Mouse (Mus musculus): ENCODE measurements around the gene Sipa1l1. TPM values are rescaled to one million over a fixed set of nuclear protein-coding genes. Genes with fewer than 3 reads are reported as not detected.

Gene Sipa1l1
- total RNA-seq, 2 experiments from 2014 or later = 26.6 to 43.1 TPM

GRCm38 (mm10) chr12:82237946-82238345, 68.8 kb downstream of the Sipa1l1 start:
- no peak for ATAC-seq (replicated peaks; ENCODE audit: poor library complexity, severe bottlenecking)

- ATAC-seq (replicated peaks; ENCODE audit: poor library complexity, severe bottlenecking) = peak; percentile 61
Measured at GRCm38 (mm10) chr12:82240674-82241073, 71.6 kb downstream of the Sipa1l1 start.

GRCm38 (mm10) chr12:82245219-82245618, 76.1 kb downstream of the Sipa1l1 start:
- ATAC-seq (replicated peaks; ENCODE audit: poor library complexity, severe bottlenecking) = peak; percentile 62

- ATAC-seq (replicated peaks; ENCODE audit: poor library complexity, severe bottlenecking) = peak; percentile 65
Measured at GRCm38 (mm10) chr12:82246422-82246821, 77.3 kb downstream of the Sipa1l1 start.

GRCm38 (mm10) chr12:82247371-82248258, 78.5 kb downstream of the Sipa1l1 start:
- peak; percentile 43 for ATAC-seq (replicated peaks; ENCODE audit: poor library complexity, severe bottlenecking)

- no peak for ATAC-seq (replicated peaks; ENCODE audit: poor library complexity, severe bottlenecking)
Measured at GRCm38 (mm10) chr12:82248501-82248900, 79.4 kb downstream of the Sipa1l1 start.

- ATAC-seq (replicated peaks; ENCODE audit: poor library complexity, severe bottlenecking) = no peak
Measured at GRCm38 (mm10) chr12:82251328-82251727, 82.2 kb downstream of the Sipa1l1 start.

GRCm38 (mm10) chr12:82254076-82254475, 85.0 kb downstream of the Sipa1l1 start:
- no peak for ATAC-seq (replicated peaks; ENCODE audit: poor library complexity, severe bottlenecking)

GRCm38 (mm10) chr12:82256012-82256411, 86.9 kb downstream of the Sipa1l1 start:
- ATAC-seq (replicated peaks; ENCODE audit: poor library complexity, severe bottlenecking) = no peak

GRCm38 (mm10) chr12:82256921-82257500, 87.9 kb downstream of the Sipa1l1 start:
- 0 out of 2 replicates have a peak, but pooled peaks have one; percentile 22 for ATAC-seq (replicated peaks; ENCODE audit: poor library complexity, severe bottlenecking)

GRCm38 (mm10) chr12:82257994-82258785, 89.1 kb downstream of the Sipa1l1 start:
- ATAC-seq (replicated peaks; ENCODE audit: poor library complexity, severe bottlenecking) = no peak

- no peak for ATAC-seq (replicated peaks; ENCODE audit: poor library complexity, severe bottlenecking)
Measured at GRCm38 (mm10) chr12:82263443-82263842, 94.3 kb downstream of the Sipa1l1 start.

GRCm38 (mm10) chr12:82264083-82264851, 95.1 kb downstream of the Sipa1l1 start:
- no peak for ATAC-seq (replicated peaks; ENCODE audit: poor library complexity, severe bottlenecking)

- ATAC-seq (replicated peaks; ENCODE audit: poor library complexity, severe bottlenecking) = peak; percentile 75
Measured at GRCm38 (mm10) chr12:82265335-82266274, 96.5 kb downstream of the Sipa1l1 start.

GRCm38 (mm10) chr12:82271447-82271846, 102.3 kb downstream of the Sipa1l1 start:
- ATAC-seq (replicated peaks; ENCODE audit: poor library complexity, severe bottlenecking) = no peak

GRCm38 (mm10) chr12:82273503-82273902, 104.4 kb downstream of the Sipa1l1 start:
- ATAC-seq (replicated peaks; ENCODE audit: poor library complexity, severe bottlenecking) = no peak

- no peak for ATAC-seq (replicated peaks; ENCODE audit: poor library complexity, severe bottlenecking)
Measured at GRCm38 (mm10) chr12:82274576-82274975, 105.5 kb downstream of the Sipa1l1 start.

GRCm38 (mm10) chr12:82275767-82276166, 106.6 kb downstream of the Sipa1l1 start:
- ATAC-seq (replicated peaks; ENCODE audit: poor library complexity, severe bottlenecking) = peak; percentile 86

- ATAC-seq (replicated peaks; ENCODE audit: poor library complexity, severe bottlenecking) = no peak
Measured at GRCm38 (mm10) chr12:82276591-82276990, 107.5 kb downstream of the Sipa1l1 start.

All from granulocyte monocyte progenitor cell, adult 5-6 weeks (primary cell).